Mouse (Mus musculus) heart, adult 2 months (tissue): ENCODE measurements around the gene Itgb3. TPM values are rescaled to one million over a fixed set of nuclear protein-coding genes. Genes with fewer than 3 reads are reported as not detected.

ENCODE experiments used
- DNase-seq, 2 experiments: peaks; one replicate each; pipeline ENCODE4 v3.0.0; 2021
- H3K27ac ChIP-seq: fragments of 200-600 bp; 2 replicates; pipeline ENCODE4 v1.8.1; 2022
- H3K27me3 ChIP-seq: fragments of 200-500 bp; 2 replicates; pipeline ENCODE4 v1.6.1; 2012; ENCODE audit warnings: mild to moderate bottlenecking, low read length, inconsistent platforms, mixed read lengths; ENCODE audit not compliant: control insufficient read depth, insufficient read depth
- H3K36me3 ChIP-seq: fragments of 200-500 bp; 2 replicates; pipeline ENCODE4 v1.6.1; 2012; ENCODE audit warnings: low read length, inconsistent platforms; ENCODE audit not compliant: control insufficient read depth, insufficient read depth
- H3K4me1 ChIP-seq: fragments of 200-500 bp; 2 replicates; pipeline ENCODE4 v1.6.1; 2011; ENCODE audit warnings: low read length; ENCODE audit not compliant: control insufficient read depth, insufficient read depth
- H3K4me3 ChIP-seq: fragments of 200-600 bp; 2 replicates; pipeline ENCODE4 v1.8.1; 2022
- H3K79me2 ChIP-seq: fragments of 200-500 bp; replicated peaks from 2 replicates; pipeline ENCODE4 v1.6.1; 2012; ENCODE audit warnings: mild to moderate bottlenecking, inconsistent platforms, low read length, moderate library complexity, mixed read lengths; ENCODE audit not compliant: control insufficient read depth, insufficient read depth
- H3K9ac ChIP-seq: fragments of 200-500 bp; 2 replicates; pipeline ENCODE4 v1.6.1; 2012; ENCODE audit warnings: low read depth, mild to moderate bottlenecking, control low read depth, inconsistent platforms, low read length, mixed read lengths
- CTCF ChIP-seq: fragments of 200-600 bp; IDR thresholded peaks from 2 replicates; pipeline ENCODE4 v1.8.1; 2022; ENCODE audit warnings: antibody characterized with exemption, mild to moderate bottlenecking, moderate library complexity
- EP300 ChIP-seq: fragments of 200-500 bp; IDR thresholded peaks from 2 replicates; pipeline ENCODE4 v1.6.1; 2011; ENCODE audit warnings: low read depth, low read length, control low read depth; ENCODE audit not compliant: insufficient read depth
- POLR2A ChIP-seq: fragments of 200-500 bp; IDR thresholded peaks from 2 replicates; pipeline ENCODE4 v1.6.1; 2011; ENCODE audit warnings: mild to moderate bottlenecking, low read depth, low read length, control low read depth; ENCODE audit not compliant: insufficient read depth
- WGBS: fragments of 180-500 bp; shearing (Covaris S2); methylation state at CpG from one replicate; pipeline ENCODE4 v1.1.7; 2018; 5-methylcytosine and 5-hydroxymethylcytosine counted together
- intact Hi-C: fragments of 180-260 bp; cut with DNase I; formaldehyde crosslinking; loops from one replicate; pipeline ENCODE4 v1.15.1; 2025
- polyA plus RNA-seq: library from polyadenylated mRNA; depleted of rRNA; stranded (reverse); fragments of >200 nt; gene quantifications from 2 replicates; pipeline ENCODE4 v1.2.3, GENCODE M21; 2012
- total RNA-seq, 2 experiments: library from RNA; stranded (reverse); gene quantifications; 2 replicates each; pipeline ENCODE4 v1.2.3; 2021

Gene Itgb3
- total and polyA plus RNA-seq, 3 experiments, result 2.3 to 8.1 (median 2.7) TPM

DNA sequence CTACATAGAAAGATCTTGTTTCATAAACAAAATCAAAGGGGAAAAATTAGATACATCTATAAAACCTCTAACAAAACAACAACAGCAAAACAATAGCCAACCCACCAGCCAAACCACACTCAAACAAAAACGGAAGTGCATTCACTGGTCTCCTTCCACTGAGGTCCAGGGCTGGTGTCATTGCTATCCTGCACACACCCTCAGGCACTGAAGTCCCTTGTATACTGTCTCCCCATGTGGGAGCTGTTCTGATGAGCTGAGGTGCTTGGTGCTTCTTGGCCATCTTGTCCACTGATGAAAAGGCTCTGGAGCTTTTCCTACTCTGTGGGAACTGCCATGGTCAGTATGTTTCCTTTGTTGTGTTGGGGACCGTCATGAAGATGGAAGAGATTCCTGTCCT, 19.3 kb upstream of the Itgb3 start:
- intact Hi-C loops, result no loop called here

GRCm38 (mm10) chr11:104589570-104589969, 18.2 kb upstream of the Itgb3 start:
- intact Hi-C loops, result no loop called here
- WGBS, result 70% methylated on average over 1 of the region's 1 CpGs
- Histone ChIP-seq H3K79me2 (no peaks in the 10 kb centered on the region), H3K27me3 (no peaks in the 10 kb centered on the region), H3K36me3 (no peaks in the 10 kb centered on the region), H3K4me1 (0 out of 2 replicates have a peak, but pooled peaks cover 1% of the 10 kb centered on the region), H3K4me3 (no peak overlapping the region), H3K9ac (no peak overlapping the region), H3K27ac (no peak overlapping the region)
- DNase-seq, result no peak
- TF ChIP-seq POLR2A (no peak), CTCF (no peak), EP300 (no peak)

More for the DNA sequence above, 19.3 kb upstream of the Itgb3 start:
- Histone ChIP-seq H3K79me2 (no peaks in the 10 kb centered on the region), H3K36me3 (no peaks in the 10 kb centered on the region), H3K4me3 (no peak overlapping the region), H3K4me1 (0 out of 2 replicates have a peak, but pooled peaks cover 1% of the 10 kb centered on the region), H3K9ac (no peak overlapping the region), H3K27me3 (no peaks in the 10 kb centered on the region), H3K27ac (no peak overlapping the region)
- no peak for TF ChIP-seq CTCF
- TF ChIP-seq POLR2A, result no peak
- TF ChIP-seq EP300, result no peak
- WGBS, result 86% methylated on average over 2 of the region's 2 CpGs
- DNase-seq, result no peak

DNA sequence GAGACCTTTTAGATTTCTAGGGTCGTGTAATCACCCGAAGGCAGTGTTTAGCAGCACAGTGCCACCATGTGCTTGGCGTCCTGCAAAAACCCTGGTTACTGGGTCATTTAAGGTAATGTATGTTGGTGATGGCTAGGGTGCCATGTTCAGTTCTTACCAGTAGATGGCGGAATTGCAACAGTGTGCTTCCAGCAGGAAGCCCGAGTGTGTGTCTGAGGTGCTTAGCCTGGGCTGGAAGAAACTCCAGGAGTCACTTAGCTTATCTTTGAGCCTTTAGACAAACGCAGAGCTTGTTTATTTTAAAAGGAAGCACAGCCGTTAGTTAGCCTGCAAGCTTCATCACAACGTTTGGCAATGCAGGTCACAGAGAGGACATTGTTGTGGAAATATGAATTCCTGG, 17.7 kb upstream of the Itgb3 start:
- Histone ChIP-seq H3K4me3 (no peak overlapping the region), H3K9ac (no peak overlapping the region), H3K27me3 (no peaks in the 10 kb centered on the region), H3K79me2 (no peaks in the 10 kb centered on the region), H3K27ac (no peak overlapping the region), H3K4me1 (0 out of 2 replicates have a peak, but pooled peaks cover 1% of the 10 kb centered on the region), H3K36me3 (no peaks in the 10 kb centered on the region)
- WGBS, result under 1% methylated on average over 8 of the region's 8 CpGs
- intact Hi-C loops, result loop anchor here (5.0 kb wide), 2 partner anchors 57 to 177 kb away; no protein-coding TSS in a partner anchor
- DNase-seq, result peak; percentile 67 to 78
- peak; percentile 86 for TF ChIP-seq EP300
- no peak for TF ChIP-seq POLR2A

DNA sequence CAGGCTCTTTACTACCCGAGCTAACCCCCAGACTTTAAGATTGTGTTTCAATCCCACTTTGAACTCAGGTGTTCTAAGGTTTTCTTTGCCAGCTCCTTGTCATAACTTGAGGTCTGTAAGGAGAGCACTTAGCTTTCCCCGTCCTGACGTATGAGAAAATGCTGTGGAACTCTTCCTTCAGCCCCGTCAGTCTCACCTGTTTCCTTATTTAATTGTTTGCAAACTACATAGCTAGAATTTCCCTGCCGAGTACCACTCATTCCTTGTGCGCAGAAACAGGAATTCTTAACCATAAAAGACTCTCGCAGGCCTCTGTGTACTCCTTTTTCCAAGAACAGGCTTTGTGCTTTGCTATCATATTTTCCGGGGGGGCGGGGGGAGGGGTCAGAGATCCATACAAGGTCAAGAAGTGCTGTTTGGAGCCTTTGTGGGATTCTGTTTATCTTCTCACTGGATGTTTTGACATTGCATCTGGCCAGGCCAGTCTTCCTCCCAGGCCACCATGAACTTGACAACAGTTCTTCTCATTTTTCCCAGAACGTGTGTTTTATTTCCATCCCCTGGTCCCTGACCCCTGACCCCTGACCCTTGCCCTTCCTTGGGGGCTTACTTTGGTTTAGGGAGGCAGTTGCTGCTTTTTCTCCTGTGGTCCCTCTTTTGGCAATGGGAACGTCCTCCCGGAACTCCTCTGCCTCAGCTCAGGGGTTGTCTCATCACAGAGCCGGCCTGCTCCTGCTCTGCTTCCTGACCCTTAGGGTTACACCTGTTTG, 15.5 kb upstream of the Itgb3 start:
- TF ChIP-seq POLR2A (no peak), CTCF (no peak), EP300 (no peak)
- DNase-seq, result no peak
- 0 out of 2 replicates have a peak, but pooled peaks cover 1% of the 10 kb centered on the region for H3K4me1 ChIP-seq
- no peak overlapping the region for H3K4me3 ChIP-seq
- H3K9ac ChIP-seq, result no peak overlapping the region
- intact Hi-C loops, result loop anchor here (5.0 kb wide), 2 partner anchors 55 to 175 kb away; no protein-coding TSS in a partner anchor
- H3K27me3 ChIP-seq, result no peaks in the 10 kb centered on the region
- no peaks in the 10 kb centered on the region for H3K79me2 ChIP-seq
- H3K27ac ChIP-seq, result no peak overlapping the region
- H3K36me3 ChIP-seq, result no peaks in the 10 kb centered on the region
- 64% methylated on average over 13 of the region's 13 CpGs for WGBS

GRCm38 (mm10) chr11:104596365-104596764, 11.4 kb upstream of the Itgb3 start:
- intact Hi-C loops, result loop anchor here (5.0 kb wide), 1 partner anchor 531 kb away; the partner anchor contains the start of gene Mettl2
- H3K4me3 ChIP-seq, result no peak overlapping the region
- no peak overlapping the region for H3K9ac ChIP-seq
- TF ChIP-seq POLR2A (no peak), EP300 (no peak), CTCF (no peak)
- DNase-seq, result peak in 1 of 2 experiments; percentile 32
- no peaks in the 10 kb centered on the region for H3K27me3 ChIP-seq
- no peaks in the 10 kb centered on the region for H3K4me1 ChIP-seq
- H3K79me2 ChIP-seq, result no peaks in the 10 kb centered on the region
- WGBS, result 22% methylated on average over 10 of the region's 10 CpGs
- H3K27ac ChIP-seq, result no peak overlapping the region; the same call in 1 of the 2 replicates
- H3K36me3 ChIP-seq, result no peaks in the 10 kb centered on the region
